Mouse (Mus musculus) megakaryocyte, embryonic 14.5 days (primary cell): ENCODE measurements at regions not wholly inside any gene's neighbourhood (a gene's known extent, or its start where the extent isn't known, plus 50 kb on each side); places are given as distances from the start of the nearest gene placed in this dataset.

ENCODE experiments used
- FLI1 ChIP-seq: IDR thresholded peaks from 2 replicates; pipeline ENCODE4 v1.6.1; 2012; ENCODE audit warnings: low read length, inconsistent platforms, mixed read lengths
- GATA1 ChIP-seq: IDR thresholded peaks from 3 replicates; pipeline ENCODE4 v1.6.1; 2012; ENCODE audit warnings: mixed read lengths, low read length, inconsistent platforms, borderline replicate concordance

DNA sequence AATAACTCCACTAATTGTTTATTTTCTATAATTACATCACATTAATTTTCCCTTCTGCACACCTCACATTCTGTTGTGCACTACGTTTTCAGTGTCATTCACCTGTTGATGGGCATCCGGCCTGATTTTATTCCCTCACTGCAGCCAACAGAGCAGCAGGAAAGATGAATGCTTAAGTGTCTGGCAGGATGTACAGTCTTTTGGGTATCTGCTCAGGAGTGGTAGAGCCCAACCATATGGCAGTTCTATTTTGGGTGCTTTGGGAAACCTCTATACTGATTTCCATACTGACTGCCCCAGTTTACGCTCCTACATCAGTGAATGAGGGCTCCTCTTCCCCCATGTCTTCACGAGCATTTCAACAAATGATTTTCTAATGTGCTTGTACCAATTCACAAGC lies 84.1 kb upstream of the Stac start:
- no peak for TF ChIP-seq FLI1
- TF ChIP-seq GATA1 = no peak
